Mouse (Mus musculus) urinary bladder, postnatal 4 days (tissue): ENCODE results near the gene Car2.

Source experiments
- DNase-seq, 2 experiments: peaks; one replicate each; pipeline ENCODE4 v3.0.0; 2021 to 2022; ENCODE audit warnings: low spot score in 2 of 2

The Car2 gene

DNA sequence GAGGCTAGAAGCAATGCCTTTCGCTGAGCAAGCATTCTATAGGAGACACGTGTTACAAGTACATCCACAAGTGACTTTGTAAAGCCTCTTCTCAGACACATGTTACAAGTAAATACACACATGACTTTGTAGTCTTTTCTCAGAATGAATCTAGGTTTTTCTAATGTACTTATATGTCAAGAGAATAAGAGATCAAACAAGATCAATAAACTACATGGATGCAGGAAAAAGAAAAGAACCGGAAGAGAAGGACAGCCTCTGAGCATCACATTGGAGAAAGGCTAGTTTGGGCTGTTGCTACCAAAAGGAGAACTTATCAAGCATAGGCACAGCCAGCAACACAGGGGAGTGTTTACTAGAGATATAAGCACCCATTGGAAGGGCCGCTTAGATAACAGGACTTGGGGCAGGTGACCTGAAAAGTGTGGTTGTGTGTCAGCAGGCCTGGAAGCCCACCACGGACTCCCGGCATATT, 7.3 kb upstream of the Car2 start:
- no peak for DNase-seq

DNA sequence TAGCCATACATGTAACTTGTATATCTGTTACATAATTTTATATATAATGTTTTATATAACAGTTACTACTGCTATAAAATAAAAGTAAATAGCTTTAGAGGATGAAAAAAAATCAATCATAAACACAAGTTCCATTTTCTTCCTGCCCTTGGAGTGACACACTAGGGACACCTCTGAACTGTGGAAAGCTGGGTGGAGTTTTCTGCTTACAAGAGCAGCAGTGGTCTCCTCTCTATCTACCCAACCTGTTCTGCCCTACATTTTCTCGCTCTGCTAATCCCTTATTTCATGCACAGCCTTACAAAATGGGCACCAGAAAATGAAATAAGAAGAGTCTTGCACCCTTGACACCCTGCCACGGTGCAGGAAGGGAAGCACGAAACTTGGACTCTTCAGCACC, 6.8 kb upstream of the Car2 start:
- DNase-seq = no peak

DNA sequence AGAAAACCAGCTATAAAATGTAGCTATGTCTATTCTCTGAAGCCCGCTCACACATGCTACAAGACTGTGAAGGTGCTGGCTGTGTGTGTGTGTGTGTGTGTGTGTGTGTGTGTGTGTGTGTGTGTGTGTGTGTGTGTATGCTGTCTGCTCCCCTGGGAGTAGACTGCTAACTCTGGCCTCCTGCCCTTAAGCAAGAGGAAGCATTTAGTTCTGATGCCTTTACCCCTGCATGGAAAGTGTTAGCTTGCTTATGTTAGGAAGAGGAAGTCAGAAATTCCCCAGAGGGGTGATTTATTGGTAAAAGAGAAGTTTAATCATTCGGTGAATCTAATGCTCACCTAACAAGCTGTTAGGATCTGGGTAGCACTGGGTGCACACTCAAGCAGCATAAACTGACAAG, 5.8 kb upstream of the Car2 start:
- no peak for DNase-seq

- no peak for DNase-seq
Observed at GRCm38 (mm10) chr3:14882005-14882404, 4.1 kb upstream of the Car2 start.

DNA sequence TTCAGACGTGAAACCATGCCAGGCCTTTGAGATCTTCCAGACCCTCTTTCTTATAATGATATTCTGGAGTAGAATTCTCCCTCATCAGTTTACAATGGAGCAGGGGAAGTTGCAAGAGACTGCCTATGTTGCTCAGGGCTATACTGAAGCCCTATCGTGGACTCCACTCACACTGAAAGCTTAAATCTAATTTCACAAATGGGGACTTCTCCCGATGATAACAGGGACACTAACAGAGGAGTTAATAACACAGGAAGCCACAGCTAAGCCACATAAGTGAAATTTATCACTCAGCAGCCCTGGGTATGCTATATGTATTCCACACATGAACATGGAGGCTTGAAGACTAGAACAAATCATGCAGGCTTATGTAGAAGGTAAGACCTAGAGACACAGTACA, 3.3 kb upstream of the Car2 start:
- no peak for DNase-seq

- no peak for DNase-seq
Observed at GRCm38 (mm10) chr3:14884826-14885225, 1.2 kb upstream of the Car2 start.

GRCm38 (mm10) chr3:14887134-14887666, 1.1 kb downstream of the Car2 start:
- DNase-seq = no peak

DNA sequence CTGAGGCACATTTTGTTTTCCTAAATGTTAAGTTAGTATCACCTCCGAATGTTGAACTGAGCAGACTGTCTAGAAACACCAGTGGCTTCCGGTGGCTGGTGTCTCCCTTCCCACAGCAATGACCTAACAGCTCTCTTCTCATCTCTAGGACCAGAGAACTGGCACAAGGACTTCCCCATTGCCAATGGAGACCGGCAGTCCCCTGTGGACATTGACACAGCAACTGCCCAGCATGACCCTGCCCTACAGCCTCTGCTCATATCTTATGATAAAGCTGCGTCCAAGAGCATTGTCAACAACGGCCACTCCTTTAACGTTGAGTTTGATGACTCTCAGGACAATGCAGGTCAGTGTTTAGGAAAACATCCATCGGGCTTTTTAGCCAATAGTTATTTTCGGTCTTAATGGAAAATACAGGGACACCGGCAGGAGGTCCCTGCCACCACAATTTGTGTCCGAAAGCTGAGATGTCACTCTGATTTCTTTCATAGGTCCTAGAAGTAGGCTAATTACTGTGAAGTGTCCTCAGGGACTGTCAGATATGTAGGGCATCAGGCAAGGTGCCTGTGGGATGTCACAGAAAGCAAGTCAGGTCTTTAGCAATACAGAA, 1.7 kb downstream of the Car2 start:
- DNase-seq = no peak

GRCm38 (mm10) chr3:14888549-14888948, 2.5 kb downstream of the Car2 start:
- DNase-seq = no peak

DNA sequence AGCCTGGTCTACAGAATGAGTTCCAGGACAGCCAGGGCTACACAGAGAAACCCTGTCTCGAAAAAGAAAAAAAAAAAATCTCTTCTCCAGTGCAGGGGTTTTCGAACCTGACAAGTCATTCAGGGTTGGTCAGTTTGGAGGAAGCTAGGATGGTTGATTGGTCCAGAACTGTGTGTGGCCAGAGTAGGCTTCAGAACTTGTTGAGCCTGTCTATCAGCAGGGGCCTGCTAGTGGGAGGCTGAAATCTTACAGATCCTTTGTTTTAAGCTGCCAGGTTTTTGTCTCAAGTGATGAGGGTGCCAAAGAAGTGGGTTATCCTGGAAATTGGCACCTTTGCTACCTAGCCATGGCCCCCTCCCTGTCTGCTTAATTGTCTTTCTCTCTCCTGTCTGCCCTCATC, 3.0 kb downstream of the Car2 start:
- DNase-seq = no peak

DNA sequence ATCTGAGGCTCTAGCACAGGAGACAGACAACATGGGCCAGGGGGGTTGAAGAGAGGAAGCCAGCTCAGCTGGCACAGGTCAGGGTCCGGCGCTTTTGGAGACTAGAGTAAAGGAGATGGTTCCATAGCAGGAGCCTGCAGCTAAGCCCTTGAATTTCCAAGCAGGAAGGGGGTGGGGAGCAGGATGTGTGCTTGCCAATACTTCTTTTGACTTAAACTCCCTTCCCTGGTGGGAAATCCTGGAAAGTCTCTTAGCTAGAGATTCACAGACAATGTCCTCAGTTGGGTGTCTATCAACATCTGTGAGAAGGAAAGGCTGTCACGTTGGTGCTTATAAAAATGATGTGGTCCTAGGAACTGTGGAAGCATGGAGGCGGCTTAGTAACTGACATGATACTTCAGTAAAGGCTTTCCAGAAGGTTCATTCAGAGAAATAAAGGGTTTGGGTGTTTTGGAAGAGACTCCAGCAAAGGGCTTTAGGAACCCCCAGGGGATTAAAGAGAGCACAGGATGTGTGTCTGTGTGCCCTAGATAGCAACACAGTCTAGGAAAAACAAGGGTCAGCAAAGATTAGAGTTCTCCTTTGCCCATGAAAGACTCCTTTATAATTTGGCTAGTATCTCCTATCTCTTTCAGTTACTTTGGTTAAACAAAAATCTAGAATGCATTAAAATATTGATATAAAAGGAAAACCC, 3.8 kb downstream of the Car2 start:
- no peak for DNase-seq

DNA sequence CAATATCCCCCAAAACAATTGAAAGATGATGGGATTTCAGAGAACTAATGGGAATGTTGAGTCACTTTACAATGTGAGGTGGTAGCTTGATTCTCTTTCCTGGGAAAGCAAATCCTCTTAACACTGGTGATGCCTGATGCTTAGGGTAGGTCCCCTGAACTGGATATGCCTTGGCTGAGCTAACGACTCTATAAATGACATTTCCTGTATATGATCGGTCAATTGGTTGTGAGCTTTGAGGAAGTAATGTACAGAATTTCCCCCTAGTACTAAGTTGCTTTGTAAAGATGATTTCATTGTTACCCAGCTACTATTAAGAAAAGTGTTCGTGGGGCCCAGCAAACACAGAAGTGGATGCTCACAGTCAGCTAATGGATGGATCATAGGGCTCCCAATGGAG, 6.9 kb downstream of the Car2 start:
- no peak for DNase-seq

DNA sequence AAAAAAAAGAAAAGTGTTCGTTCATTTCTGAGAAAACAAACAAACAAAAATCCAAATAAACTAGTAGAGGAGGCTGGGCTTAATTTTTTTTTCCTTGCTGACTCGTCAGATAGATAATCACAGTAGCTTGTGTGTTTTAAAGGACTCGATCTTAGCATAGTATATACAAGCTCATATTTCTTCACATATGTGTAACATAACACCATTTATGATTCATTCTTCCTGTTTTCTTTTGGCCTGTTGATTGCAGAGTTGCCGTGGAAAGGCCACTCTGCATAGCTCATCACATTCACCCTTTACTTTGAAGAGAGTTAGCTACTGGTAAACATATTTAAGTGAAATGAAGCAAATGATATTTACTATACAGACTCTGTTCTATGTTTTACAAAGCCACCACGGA, 7.6 kb downstream of the Car2 start:
- no peak for DNase-seq

DNA sequence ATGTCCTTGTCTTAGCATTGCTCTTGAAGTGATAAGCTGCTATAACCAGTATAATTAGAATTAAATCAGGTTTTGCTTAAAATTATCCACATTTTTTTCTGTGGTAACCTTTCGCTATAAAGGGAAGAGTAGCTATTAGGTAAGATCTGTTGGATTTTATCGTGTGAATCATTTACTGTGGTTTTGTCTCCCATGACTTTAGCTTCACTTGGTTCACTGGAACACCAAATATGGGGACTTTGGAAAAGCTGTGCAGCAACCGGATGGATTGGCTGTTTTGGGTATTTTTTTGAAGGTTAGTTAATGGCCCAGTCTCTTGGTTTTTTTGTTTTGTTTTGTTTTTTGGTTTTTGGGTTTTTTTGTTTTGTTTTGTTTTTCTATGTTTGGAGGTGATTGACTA, 9.3 kb downstream of the Car2 start:
- DNase-seq = no peak

GRCm38 (mm10) chr3:14897770-14898169, 11.7 kb downstream of the Car2 start:
- no peak for DNase-seq

DNA sequence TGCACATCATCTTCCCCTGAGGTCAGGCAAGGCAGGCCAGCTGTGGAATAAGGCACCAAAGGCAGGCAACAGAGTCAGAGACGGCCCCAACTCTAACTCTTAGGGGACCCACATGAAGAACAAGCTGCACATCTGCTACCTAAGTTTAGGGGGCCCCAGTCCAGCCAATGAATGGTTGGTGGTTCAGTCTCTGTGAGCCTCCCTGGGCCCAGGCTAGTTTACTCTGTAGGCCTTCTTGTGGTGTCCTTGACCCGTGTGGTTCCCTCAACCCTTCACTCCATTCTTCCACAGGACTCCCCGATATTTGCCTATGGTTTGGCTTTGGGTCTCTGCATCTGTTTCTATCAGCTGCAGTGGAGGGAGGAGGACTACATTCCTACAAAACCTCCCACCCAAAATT, 17.3 kb downstream of the Car2 start:
- DNase-seq = no peak

DNA sequence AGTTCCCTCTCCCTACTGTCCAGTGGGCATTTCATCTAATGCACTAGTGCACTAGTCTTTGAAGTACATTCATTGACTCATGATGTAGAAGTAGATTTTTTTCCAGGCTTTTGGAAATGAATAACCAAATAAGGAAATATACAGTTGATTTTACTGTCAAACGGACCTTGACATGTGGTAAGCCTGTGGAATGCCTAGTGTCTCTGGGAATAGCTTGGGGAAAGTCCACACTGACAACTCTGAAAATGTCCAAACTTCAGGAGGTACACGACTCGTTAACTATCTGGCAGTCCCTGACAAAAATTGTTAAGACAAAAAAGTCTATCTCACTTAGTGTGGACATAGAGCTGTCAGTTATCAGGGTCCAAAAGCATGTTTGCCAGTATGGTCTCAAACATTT, 18.1 kb downstream of the Car2 start:
- no peak for DNase-seq

- DNase-seq = no peak
Observed at GRCm38 (mm10) chr3:14907271-14907670, 21.2 kb downstream of the Car2 start.

- DNase-seq = no peak
Observed at GRCm38 (mm10) chr3:14911992-14912582, 26.0 kb downstream of the Car2 start.

- no peak for DNase-seq
Observed at GRCm38 (mm10) chr3:14913774-14914173, 27.7 kb downstream of the Car2 start.

GRCm38 (mm10) chr3:14915355-14915754, 29.3 kb downstream of the Car2 start:
- DNase-seq = no peak

DNA sequence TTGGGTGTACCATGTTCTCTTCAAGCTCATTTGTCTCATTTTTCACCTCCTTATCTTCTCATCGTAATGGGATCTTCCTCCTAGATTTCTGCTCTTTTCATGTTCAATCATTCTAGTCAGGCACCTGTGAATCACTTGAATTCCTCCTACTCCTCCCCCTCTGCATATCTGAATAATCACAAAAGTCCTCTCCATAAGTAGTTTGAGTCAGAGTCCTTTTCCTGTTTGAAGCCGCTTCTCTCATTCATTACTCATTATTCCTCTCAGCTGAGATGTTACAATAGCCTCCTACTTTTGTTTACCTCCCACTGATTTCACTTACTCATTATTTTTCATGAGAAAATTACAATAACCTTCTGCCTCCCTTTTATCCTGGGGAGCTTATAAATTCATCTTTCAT, 31.2 kb downstream of the Car2 start:
- no peak for DNase-seq

DNA sequence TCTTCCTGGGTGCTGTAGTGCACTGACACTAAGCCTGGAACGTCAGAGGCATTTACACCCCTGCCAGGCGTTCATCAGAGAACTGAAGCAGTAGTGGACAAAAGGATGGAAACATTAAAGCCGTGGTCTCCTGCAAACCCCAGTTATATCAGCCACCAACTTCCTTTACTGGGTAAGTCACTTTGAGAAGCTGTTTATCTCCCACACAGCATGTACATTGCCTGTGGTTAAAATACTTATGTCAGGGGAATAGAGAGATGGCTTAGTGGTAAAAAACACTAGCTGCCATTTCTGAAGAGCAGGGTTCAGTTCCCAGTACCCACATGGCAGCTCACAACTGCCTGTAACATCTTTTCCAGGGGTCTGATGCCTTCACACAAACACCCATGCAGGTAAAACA, 58.6 kb downstream of the Car2 start:
- DNase-seq = no peak
